Mouse (Mus musculus) cerebellum, adult 2 months (tissue): ENCODE data around the gene Tmem217.

ENCODE experiments used
- CTCF ChIP-seq: fragments of 200-500 bp; IDR thresholded peaks from 2 replicates; pipeline ENCODE4 v1.5.1; 2011; ENCODE audit warnings: low read depth, mild to moderate bottlenecking, control low read depth, low read length, moderate library complexity, borderline replicate concordance; ENCODE audit not compliant: insufficient read depth
- POLR2A ChIP-seq: fragments of 200-500 bp; IDR thresholded peaks from 2 replicates; pipeline ENCODE4 v1.6.1; 2011; ENCODE audit warnings: low read length, control low read depth, borderline replicate concordance; ENCODE audit not compliant: insufficient read depth

DNA sequence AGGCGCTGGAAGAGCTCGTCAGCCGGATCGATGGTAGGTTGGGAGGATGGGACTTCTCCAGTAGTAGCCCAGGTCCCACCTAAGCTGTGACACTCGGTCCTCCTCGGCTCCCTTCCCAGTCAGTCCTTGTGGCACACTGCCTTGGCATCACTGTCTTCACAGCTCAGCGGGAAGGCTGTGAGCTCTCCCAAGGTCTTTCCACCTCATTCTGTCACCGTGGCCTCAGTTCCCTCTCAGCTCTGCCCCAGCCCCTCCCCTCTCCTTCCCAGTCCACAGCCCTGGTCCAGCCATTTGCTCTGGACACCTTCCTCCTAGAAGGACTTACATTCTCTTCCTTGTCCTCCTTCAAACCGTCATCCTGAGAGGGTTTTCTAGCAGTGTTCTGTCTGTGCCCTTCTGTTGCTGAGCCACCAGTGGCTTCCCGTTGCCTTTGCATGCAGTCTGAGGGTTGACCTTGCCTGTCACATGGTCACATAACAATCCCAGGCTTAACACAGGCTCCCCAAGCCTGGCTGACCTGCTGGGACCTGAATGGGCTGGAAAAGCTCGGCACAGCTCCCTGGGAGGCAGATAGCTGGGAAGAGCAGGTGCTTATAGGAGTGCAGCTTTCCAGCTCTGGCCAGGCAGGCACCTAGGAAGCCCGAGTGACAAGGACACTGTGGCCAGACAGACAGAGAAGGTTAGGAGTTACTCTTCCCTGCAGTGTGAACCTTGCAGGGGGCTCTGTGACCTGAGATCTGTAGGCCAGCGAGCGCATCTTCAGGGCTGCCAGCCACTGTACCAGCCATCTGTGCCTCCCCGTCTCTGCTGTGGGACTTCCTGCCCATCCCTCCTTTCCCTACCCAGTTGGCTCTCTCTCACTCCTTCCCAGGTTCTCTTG lies 43.9 kb upstream of the Tmem217 start:
- no peak for TF ChIP-seq CTCF
- no peak for TF ChIP-seq POLR2A
